Mouse (Mus musculus) spleen, postnatal 4 days (tissue): ENCODE measurements at regions not wholly inside any gene's neighbourhood (a gene's known extent, or its start where the extent isn't known, plus 50 kb on each side); places are given as distances from the start of the nearest gene placed in this dataset.

ENCODE experiments used
- DNase-seq, 2 experiments: peaks; one replicate each; pipeline ENCODE4 v3.0.0; 2022; ENCODE audit warnings: low spot score in 2 of 2

DNA sequence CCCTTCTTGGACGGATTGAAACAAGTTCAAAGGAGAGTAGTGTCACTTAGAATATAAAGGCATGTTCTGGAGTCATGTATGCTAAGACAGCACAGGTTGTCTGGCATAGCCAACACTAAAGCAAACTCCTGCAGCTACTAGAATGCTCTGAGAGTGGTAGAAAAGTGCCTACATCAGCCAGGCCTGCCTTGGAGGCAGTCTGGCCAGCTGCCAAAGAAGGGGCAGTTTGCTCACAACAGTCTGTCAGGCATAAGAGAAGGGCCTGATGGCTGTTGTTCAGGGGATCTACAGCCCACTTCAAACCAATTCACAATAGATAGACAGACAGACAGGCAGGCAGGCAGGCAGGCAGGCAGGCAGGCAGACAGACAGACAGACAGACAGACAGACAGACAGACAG, 136.5 kb upstream of the Dap start:
- no peak for DNase-seq

GRCm38 (mm10) chr15:31091916-31092570, 132.1 kb upstream of the Dap start:
- DNase-seq, result peak in 1 of 2 experiments; percentile 16

- no peak for DNase-seq
Measured at GRCm38 (mm10) chr15:31096206-31096605, 127.9 kb upstream of the Dap start.

DNA sequence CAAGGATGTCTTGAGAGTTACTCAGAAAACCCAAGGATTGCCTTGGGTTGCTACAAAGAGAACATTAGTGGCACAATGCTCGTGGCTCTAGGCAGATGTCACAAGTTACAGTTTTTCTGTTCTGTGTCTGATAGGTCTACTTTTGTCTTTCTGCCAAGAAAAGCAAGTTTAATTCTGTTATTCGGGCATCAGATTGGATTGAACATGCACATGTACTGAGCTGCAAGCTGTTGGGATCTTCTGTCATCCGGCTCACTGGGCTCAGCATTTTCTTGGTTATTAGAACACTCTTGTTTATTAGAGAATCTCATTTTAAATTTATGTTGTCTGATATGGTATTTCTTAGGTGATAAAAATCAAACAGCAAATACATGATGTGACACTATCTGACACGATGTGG, 126.8 kb upstream of the Dap start:
- no peak for DNase-seq

DNA sequence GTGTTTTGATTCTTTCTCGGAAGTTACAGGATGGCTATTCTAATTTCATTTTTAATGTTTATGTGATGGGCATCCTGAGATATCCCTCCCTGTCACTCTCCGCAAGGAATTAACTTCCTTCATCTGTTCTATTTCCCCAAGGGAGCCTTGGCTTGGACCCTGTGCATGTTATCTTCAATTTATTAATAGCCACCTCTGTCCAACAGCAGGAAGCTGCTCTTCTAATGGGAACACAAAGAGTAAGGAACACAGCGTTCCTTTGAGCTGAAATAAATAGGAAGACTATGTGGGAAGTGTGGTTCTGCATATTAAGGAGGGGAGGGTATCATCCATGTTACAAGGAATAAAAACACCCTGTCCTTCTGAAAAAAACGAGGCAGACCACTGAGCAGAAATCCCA, 119.4 kb upstream of the Dap start:
- DNase-seq, result no peak

GRCm38 (mm10) chr15:31106907-31107306, 117.2 kb upstream of the Dap start:
- DNase-seq, result no peak

GRCm38 (mm10) chr15:31113216-31113615, 110.9 kb upstream of the Dap start:
- no peak for DNase-seq

- DNase-seq, result no peak
Measured at GRCm38 (mm10) chr15:31117338-31117737, 106.8 kb upstream of the Dap start.

GRCm38 (mm10) chr15:31120147-31120546, 104.0 kb upstream of the Dap start:
- no peak for DNase-seq

- no peak for DNase-seq
Measured at GRCm38 (mm10) chr15:31125784-31126183, 98.3 kb upstream of the Dap start.

DNA sequence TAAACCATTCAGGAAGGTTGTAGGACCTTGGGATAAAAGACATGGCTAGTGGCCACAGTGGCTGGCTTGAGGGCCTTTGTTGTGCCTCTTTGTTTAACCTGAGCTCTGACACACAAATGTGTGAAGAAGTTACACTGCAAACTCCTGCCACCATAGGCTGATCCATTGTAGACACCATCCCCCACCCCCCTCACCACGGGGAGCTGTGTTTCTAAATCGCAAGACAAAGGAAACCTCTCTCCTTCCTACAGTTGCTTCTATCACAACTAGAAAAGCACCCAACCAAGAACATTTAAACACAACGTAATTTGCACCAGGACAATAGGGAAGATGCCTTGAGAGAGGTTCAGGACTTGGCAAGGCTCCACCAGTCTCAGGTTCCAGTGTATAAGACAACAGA, 97.1 kb upstream of the Dap start:
- no peak for DNase-seq

DNA sequence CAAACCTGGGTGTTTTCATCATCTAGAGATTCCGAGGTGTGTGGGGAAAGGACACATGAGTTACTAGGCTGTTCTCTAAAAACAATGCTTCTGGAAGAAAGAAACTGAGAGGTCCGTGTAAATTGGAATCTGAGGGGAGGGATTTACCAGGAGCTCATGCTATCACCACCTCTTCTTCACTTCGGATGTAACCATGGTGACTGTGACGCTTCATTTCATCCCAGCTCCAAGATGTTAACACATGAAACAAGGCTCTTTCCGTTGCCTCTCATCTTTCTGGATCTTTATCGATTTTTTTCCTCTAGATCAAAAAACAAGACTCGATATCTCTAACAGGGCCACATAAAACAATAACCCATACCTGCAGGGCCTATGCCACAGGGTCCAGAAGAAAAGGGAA, 89.2 kb upstream of the Dap start:
- DNase-seq, result no peak

DNA sequence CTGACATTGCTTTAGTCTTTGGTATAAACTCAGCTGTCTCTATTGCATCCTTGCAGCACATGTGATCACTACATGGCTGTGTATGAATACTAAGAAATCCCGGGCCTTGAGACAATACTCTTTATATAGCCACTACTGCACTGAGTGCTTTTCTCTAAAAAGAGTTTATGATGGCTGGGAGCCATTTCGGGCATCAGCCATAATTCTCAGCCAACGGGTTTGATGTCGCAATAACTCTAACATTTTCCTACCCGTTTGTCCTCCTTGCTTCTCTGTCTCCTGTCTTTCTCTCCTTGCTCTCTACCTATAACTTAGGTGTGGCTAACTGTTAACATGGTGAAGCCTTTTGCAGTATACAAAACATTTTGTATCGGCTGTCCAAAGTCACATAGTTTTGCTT, 85.5 kb upstream of the Dap start:
- DNase-seq, result no peak

DNA sequence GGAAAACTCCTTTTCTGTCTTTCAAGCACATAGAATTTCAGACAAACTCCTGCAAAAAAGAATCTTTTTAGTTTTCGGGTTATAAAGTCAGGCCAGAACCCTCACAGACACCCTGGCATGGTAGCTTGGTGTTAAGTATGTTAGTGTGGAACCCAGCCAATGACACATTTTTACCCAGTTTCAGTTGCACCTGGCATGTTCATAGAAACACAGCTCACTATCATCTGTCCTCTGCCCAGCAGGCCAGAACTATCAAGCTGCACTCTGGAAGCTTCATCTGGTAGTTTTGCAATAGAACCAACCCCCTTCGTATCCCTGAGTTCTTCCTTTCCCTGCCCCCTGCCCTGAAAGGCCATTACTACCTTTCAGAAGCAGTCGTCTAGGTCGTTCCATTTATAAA, 82.4 kb upstream of the Dap start:
- DNase-seq, result peak in 1 of 2 experiments; percentile 28

DNA sequence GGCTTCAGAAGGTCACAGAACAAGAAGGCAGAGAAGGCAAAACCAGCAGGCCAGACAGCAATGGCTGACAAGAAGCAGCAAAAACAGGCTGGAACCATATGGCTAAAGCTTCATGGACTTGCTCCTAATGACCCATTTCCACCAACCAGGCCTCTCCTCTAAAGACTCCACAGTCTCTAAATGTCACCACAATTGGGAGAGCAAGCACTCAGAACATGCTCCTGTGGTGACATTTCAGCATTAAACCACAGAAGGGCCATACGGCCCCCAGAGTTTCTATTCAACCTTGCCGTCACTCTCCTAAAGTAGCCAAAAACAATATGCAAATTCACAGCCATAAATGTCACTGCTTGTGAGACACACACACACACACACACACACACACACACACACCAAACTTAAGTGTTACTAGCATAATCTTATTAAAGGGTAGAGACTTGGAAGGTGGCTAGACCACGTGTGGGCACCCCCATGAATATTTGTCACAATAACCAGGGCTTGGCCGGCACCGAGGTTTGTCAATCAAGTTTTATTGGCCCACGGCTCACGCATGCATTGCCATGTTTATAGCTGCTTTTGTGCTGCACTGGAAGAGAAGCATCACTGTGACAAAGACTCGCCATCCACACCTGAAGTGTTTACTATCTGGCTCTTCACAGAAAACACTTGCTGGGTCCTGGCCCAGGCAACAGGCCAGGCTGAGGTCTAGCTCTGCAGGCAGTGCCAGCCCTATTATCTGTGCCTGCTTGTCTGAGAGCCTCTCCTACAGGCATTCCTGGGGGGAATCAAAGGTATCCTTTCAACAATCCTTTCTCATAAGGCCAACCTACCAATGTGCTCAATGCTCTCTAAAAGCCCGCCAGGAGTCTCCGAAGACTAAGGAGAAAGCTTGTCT, 75.6 kb upstream of the Dap start:
- no peak for DNase-seq

- DNase-seq, result peak in 1 of 2 experiments; percentile 36
Measured at GRCm38 (mm10) chr15:31149855-31150254, 74.3 kb upstream of the Dap start.

GRCm38 (mm10) chr15:31150546-31151471, 73.3 kb upstream of the Dap start:
- no peak for DNase-seq

DNA sequence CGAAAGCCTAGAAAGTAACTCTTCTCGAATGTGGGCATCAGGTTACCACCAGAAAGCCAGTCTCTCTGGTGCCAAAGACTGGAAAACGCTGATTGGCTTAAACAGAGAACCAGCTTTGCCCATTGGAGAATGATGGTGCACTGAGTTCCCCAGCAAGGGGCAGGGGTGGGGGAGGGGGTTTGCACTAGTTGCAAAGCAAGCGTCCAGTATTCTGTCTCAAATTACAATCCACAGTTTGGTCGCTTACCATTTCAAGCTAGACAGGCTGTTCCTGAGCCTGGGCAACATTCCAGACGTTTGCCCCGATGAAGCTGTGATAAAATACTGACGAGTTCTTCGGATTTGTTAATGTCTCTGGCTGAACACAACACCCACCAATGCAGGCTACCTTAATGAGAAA, 69.0 kb upstream of the Dap start:
- DNase-seq, result no peak

DNA sequence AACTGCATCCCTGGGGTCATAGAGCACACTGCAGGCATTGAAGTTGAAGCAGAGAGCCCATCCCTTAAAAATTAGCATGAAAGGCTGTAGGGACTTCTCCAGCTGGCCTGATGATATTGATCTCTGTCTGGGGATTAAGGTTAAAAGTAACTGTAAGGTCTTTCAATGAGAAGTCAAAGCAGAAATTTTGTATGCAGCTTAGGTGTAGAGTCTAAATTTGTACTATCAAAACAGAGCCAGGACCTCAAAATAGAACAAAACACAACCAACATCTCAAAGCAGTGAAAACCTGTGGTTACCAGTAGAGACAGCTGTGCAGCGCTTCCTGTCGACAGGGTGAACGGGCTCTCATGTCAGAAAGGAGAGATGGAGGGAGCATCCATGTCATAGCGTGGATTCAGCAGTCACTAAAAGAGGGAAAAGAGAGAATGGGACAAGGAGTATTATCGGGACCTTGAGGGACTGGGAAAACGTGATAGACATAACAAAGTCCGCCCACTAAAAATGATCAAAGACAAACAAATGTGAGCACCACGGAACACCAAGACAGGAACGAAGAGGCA, 57.5 kb upstream of the Dap start:
- peak in 1 of 2 experiments; percentile 42 for DNase-seq

DNA sequence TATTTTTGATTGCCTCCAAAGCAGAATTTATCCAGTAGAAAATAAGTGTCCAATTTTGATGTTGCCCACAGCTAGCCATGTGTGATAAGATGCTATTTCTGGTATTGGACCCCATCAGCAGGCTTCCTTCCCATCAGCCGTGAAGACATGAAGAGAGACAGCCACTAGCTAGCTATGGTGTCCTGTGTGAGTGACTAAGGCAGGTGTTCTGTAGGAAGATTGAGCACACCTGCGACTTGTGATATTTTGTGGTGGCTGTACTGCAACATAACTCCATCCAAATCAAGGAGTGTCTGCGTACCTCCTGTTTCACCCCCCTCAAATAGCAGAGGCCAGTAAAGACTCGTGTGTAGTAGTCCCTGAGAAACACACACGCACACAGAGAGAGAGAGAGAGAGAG, 56.6 kb upstream of the Dap start:
- DNase-seq, result peak in 1 of 2 experiments; percentile 10

DNA sequence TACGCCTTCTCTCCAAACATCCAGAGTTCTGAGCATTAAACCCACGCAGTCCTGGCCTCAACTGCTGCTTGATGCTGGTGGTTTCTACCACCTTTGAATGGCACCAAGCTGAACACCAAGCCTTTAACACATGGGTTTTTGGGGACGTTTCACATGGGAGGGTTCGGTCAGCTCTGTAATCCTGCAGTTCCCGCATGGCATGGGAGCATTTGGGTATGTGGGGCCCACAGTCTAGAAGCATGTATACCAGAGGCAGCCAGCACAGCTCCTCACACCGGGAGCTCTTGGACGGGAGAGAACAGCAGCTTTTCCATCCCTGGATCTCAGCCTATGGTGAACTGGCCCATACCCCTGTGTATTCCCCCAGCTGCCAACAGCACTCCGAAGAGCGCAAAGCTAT, 55.9 kb upstream of the Dap start:
- peak in 1 of 2 experiments; percentile 51 for DNase-seq
